Comparison of ENCODE assay signal across 30 mouse cellular contexts in genomic region chr5:59921910-59922309, GRCm38 (mm10).
"Had no signal": no experiment of that assay in that cellular context is flagged by ENCODE, and none has a peak within 500 bp of the region (broad histone marks: within the 10 kb centered on the region; RNA-seq: fewer than 3 reads in every experiment).

No protein-coding gene starts in this region.

- H3K27ac ChIP-seq: heart, embryonic 10.5 days; heart, embryonic 13.5 days; heart, embryonic 15.5 days; hindbrain, embryonic 10.5 days; hindbrain, embryonic 12.5 days; hindbrain, embryonic 13.5 days; hindbrain, embryonic 14.5 days; hindbrain, embryonic 15.5 days; hindbrain, postnatal 0 days; intestine, embryonic 15.5 days; kidney, embryonic 15.5 days; kidney, postnatal 0 days; layer of hippocampus, adult 2 months; left cerebral cortex, adult 2 months had no signal

- H3K4me3 ChIP-seq: heart, embryonic 10.5 days; heart, embryonic 12.5 days; heart, embryonic 13.5 days; heart, embryonic 15.5 days; hindbrain, embryonic 10.5 days; hindbrain, embryonic 12.5 days; hindbrain, embryonic 13.5 days; hindbrain, embryonic 15.5 days; intestine, embryonic 15.5 days; kidney, embryonic 15.5 days; layer of hippocampus, adult 2 months; left cerebral cortex, adult 2 months had no signal

- H3K27me3 ChIP-seq: heart, embryonic 12.5 days; heart, embryonic 13.5 days; heart, embryonic 15.5 days; hindbrain, embryonic 12.5 days; hindbrain, embryonic 13.5 days; hindbrain, embryonic 15.5 days; intestine, embryonic 15.5 days; kidney, embryonic 15.5 days had no signal

- DNase-seq: heart, postnatal 10 days; heart, postnatal 14 days; heart, postnatal 36 days; heart, postnatal 4 days; kidney, adult 18-20 months; kidney, adult 2 months; kidney, adult 8-10 months; kidney, adult 9 months; kidney, postnatal 10 days; kidney, postnatal 14 days; kidney, postnatal 25 days; kidney, postnatal 36 days; kidney, postnatal 4 days; layer of hippocampus, adult 9-11 months; layer of hippocampus, postnatal 36 days had no signal

- H3K4me1 ChIP-seq: heart, embryonic 10.5 days; heart, embryonic 12.5 days; heart, embryonic 13.5 days; heart, embryonic 15.5 days; hindbrain, embryonic 10.5 days; hindbrain, embryonic 12.5 days; hindbrain, embryonic 13.5 days; hindbrain, embryonic 15.5 days; intestine, embryonic 15.5 days; kidney, embryonic 15.5 days had no signal

- H3K9me3 ChIP-seq: heart, embryonic 10.5 days; heart, embryonic 12.5 days; heart, embryonic 13.5 days; heart, embryonic 15.5 days; hindbrain, embryonic 10.5 days; hindbrain, embryonic 12.5 days; hindbrain, embryonic 13.5 days; hindbrain, embryonic 15.5 days; intestine, embryonic 15.5 days; kidney, embryonic 15.5 days had no signal

- H3K36me3 ChIP-seq: heart, embryonic 10.5 days; heart, embryonic 12.5 days; heart, embryonic 13.5 days; heart, embryonic 15.5 days; hindbrain, embryonic 10.5 days; hindbrain, embryonic 12.5 days; hindbrain, embryonic 13.5 days; hindbrain, embryonic 15.5 days; intestine, embryonic 15.5 days; kidney, embryonic 15.5 days had no signal

- H3K9ac ChIP-seq: heart, embryonic 12.5 days; heart, embryonic 13.5 days; heart, embryonic 15.5 days; hindbrain, embryonic 12.5 days; hindbrain, embryonic 13.5 days; hindbrain, embryonic 14.5 days; hindbrain, embryonic 15.5 days; intestine, embryonic 15.5 days; kidney, embryonic 15.5 days had no signal
